Mouse (Mus musculus) forebrain, embryonic 15.5 days (tissue): Measurements from ENCODE around the gene Acy3. TPM values are rescaled to one million over a fixed set of nuclear protein-coding genes. Genes with fewer than 3 reads are reported as not detected.

Experiments
- ATAC-seq: fragments of 200-750 bp; cut with Nextera tagmentation; replicated peaks from 2 replicates; pipeline ENCODE4 v1.8.0; 2017; ENCODE audit warnings: mild to moderate bottlenecking, moderate TSS enrichment, moderate library complexity
- H3K27ac ChIP-seq: fragments of 300-500 bp; sonication (generic); replicated peaks from 2 replicates; pipeline ENCODE4 v1.5.1; 2015; ENCODE audit warnings: mild to moderate bottlenecking, inconsistent platforms
- H3K27me3 ChIP-seq: fragments of 300-500 bp; sonication (generic); 2 replicates; pipeline ENCODE4 v1.6.1; 2015; ENCODE audit warnings: inconsistent platforms
- H3K36me3 ChIP-seq: fragments of 300-500 bp; sonication (generic); 2 replicates; pipeline ENCODE4 v1.6.1; 2015; ENCODE audit warnings: mild to moderate bottlenecking, inconsistent platforms
- H3K4me1 ChIP-seq: fragments of 300-500 bp; sonication (generic); 2 replicates; pipeline ENCODE4 v1.6.1; 2015; ENCODE audit warnings: inconsistent platforms
- H3K4me2 ChIP-seq: fragments of 300-500 bp; sonication (generic); replicated peaks from 2 replicates; pipeline ENCODE4 v1.6.1; 2015; ENCODE audit warnings: mild to moderate bottlenecking, inconsistent platforms
- H3K4me3 ChIP-seq: fragments of 300-500 bp; sonication (generic); 2 replicates; pipeline ENCODE4 v1.5.1; 2015; ENCODE audit warnings: mild to moderate bottlenecking, inconsistent platforms
- H3K9ac ChIP-seq: fragments of 300-500 bp; sonication (generic); replicated peaks from 2 replicates; pipeline ENCODE4 v1.6.1; 2015; ENCODE audit warnings: mild to moderate bottlenecking, inconsistent platforms
- H3K9me3 ChIP-seq: fragments of 300-500 bp; sonication (generic); 2 replicates; pipeline ENCODE4 v1.6.1; 2016; ENCODE audit warnings: inconsistent platforms
- WGBS: fragments of 180-500 bp; shearing (Covaris S2); methylation state at CpG from one replicate; pipeline ENCODE4 v1.1.7; 2015; ENCODE audit warnings: mixed read lengths; 5-methylcytosine and 5-hydroxymethylcytosine counted together
- polyA plus RNA-seq: library from polyadenylated mRNA; unstranded; fragments of >200 nt; fragmentation: Nextera tagmentation; extraction: Ambion mirVana; gene quantifications from 2 replicates; pipeline ENCODE4 v1.2.1, GENCODE M21; 2015

Gene Acy3
- polyA plus RNA-seq, 1 experiment from 2014 or later = 1.3 TPM

- Histone ChIP-seq H3K27me3 (no peaks in the 10 kb centered on the region), H3K9me3 (no peaks in the 10 kb centered on the region), H3K4me1 (peaks cover 17% of the 10 kb centered on the region), H3K36me3 (peaks cover 38% of the 10 kb centered on the region), H3K4me3 (no peak overlapping the region), H3K9ac (no peak overlapping the region), H3K27ac (no peak overlapping the region), H3K4me2 (no peak overlapping the region)
- 91% methylated on average over 5 of the region's 5 CpGs for WGBS
- ATAC-seq = no peak
Observed at GRCm38 (mm10) chr19:4011086-4011485, 24.7 kb downstream of the Acy3 start.

DNA sequence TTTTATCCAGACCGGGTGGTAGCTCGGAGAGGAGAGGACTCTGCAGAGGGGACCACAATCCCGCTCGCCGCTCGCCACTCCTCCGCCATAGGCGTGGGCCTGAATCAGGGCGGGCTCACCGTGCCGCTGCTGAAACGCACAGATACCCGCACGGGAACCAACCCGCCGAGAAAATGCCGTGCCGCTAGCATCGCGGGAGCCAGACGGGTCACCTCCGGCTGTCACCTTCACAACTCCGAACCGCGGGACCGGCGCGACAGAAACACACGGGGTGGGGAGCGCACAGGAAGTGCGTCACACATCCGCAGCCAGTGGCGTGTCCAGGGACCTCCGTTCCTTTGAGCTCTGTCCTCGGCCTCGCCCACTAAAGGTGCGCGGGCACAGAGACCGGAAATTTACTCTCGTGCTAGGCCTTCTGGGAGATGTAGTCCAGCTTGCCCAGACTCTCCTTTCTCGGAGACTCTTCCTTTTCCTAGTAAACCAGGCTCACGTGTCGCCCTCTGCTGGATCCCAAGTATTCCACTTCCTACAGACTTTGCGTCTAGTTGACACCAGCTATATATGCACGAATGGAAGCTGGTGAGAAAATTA lies 26.2 kb downstream of the Acy3 start, which contains the start of gene Ndufv1:
Ndufv1 (minus strand) TSS at position 375 of the 591 bp plus-strand sequence.
- H3K9me3 ChIP-seq = no peaks in the 10 kb centered on the region
- peak; percentile 100 for ATAC-seq
- H3K27ac ChIP-seq = peak within 1 kb of the TSS; percentile 73
- peaks cover 24% of the 10 kb centered on the region for H3K36me3 ChIP-seq
- H3K27me3 ChIP-seq = no peaks in the 10 kb centered on the region
- H3K9ac ChIP-seq = peak within 1 kb of the TSS; percentile 79
- peaks cover 17% of the 10 kb centered on the region for H3K4me1 ChIP-seq
- H3K4me3 ChIP-seq = peak within 1 kb of the TSS; percentile 89
- H3K4me2 ChIP-seq = peak within 1 kb of the TSS; percentile 57
- WGBS = under 1% methylated on average over 45 of the region's 45 CpGs

DNA sequence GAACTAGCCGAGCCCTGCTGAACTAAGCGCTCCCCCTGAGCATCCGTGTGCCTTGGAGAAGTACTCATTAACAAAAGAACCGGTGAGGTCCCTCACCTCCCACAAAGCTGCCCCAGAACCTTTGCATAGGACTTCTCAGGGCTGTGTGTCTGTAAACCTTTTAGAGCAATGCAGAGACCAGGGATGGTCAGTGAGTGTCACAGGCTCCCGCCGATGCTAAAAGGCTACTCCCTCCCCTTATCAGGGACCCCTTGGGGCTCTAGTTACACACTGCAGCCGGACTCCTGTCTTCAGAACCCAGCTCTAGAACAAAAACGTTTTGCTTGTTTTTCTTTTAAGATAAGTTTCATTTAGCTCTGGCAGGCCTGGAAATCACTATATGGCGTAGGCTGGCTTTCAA lies 26.7 kb downstream of the Acy3 start:
- Histone ChIP-seq H3K4me1 (peaks cover 17% of the 10 kb centered on the region), H3K4me2 (peak overlapping the region; percentile 37), H3K27me3 (no peaks in the 10 kb centered on the region), H3K9ac (no peak overlapping the region), H3K4me3 (peak overlapping the region; percentile 89), H3K9me3 (no peaks in the 10 kb centered on the region), H3K27ac (no peak overlapping the region), H3K36me3 (peaks cover 18% of the 10 kb centered on the region)
- WGBS = 23% methylated on average over 9 of the region's 9 CpGs
- ATAC-seq = peak; percentile 53; the same call in 1 of the 2 replicates

DNA sequence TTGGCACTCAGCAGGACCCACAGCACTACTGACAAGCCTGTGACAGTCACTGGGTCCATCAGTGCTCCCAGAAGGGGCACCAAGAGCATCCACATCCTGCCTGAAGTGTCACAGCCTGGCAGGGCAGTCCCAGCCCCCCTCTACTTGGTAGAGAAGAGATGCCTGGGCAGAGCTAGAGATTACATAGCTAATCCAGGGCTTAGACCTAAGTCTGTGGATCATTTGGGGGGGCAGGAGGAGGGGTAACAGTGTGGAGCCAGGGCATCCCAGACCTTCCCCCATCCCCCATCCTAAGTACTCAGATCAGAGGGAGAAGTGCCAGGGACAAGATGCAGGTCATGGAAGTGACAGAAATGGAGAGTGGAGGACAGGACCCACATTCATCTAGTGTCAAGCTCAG lies 28.4 kb downstream of the Acy3 start:
- Histone ChIP-seq H3K36me3 (peaks cover 6% of the 10 kb centered on the region), H3K4me2 (no peak overlapping the region), H3K27ac (no peak overlapping the region), H3K9me3 (no peaks in the 10 kb centered on the region), H3K27me3 (no peaks in the 10 kb centered on the region), H3K4me1 (peaks cover 17% of the 10 kb centered on the region), H3K9ac (no peak overlapping the region), H3K4me3 (no peak overlapping the region)
- ATAC-seq = no peak

GRCm38 (mm10) chr19:4015635-4016034 lies 29.3 kb downstream of the Acy3 start:
- no peaks in the 10 kb centered on the region for H3K27me3 ChIP-seq
- H3K4me1 ChIP-seq = peaks cover 17% of the 10 kb centered on the region
- no peak for ATAC-seq
- H3K4me2 ChIP-seq = no peak overlapping the region
- 67% methylated on average over 5 of the region's 5 CpGs for WGBS
- no peaks in the 10 kb centered on the region for H3K36me3 ChIP-seq
- H3K9me3 ChIP-seq = no peaks in the 10 kb centered on the region
- H3K4me3 ChIP-seq = no peak overlapping the region
- no peak overlapping the region for H3K9ac ChIP-seq
- no peak overlapping the region for H3K27ac ChIP-seq

GRCm38 (mm10) chr19:4017921-4018587 lies 31.7 kb downstream of the Acy3 start:
- Histone ChIP-seq H3K4me3 (no peak overlapping the region), H3K27me3 (no peaks in the 10 kb centered on the region), H3K27ac (no peak overlapping the region), H3K4me2 (no peak overlapping the region), H3K4me1 (0 out of 2 replicates have a peak, but pooled peaks cover under 1% of the 10 kb centered on the region), H3K9me3 (no peaks in the 10 kb centered on the region), H3K36me3 (no peaks in the 10 kb centered on the region), H3K9ac (no peak overlapping the region)
- ATAC-seq = no peak
- 61% methylated on average over 10 of the region's 10 CpGs for WGBS

GRCm38 (mm10) chr19:4018743-4019583 lies 32.6 kb downstream of the Acy3 start:
- no peaks in the 10 kb centered on the region for H3K4me1 ChIP-seq
- no peak overlapping the region for H3K4me2 ChIP-seq
- H3K27me3 ChIP-seq = no peaks in the 10 kb centered on the region
- H3K27ac ChIP-seq = no peak overlapping the region
- no peak overlapping the region for H3K4me3 ChIP-seq
- H3K36me3 ChIP-seq = no peaks in the 10 kb centered on the region
- WGBS = 26% methylated on average over 18 of the region's 18 CpGs
- H3K9ac ChIP-seq = no peak overlapping the region
- no peaks in the 10 kb centered on the region for H3K9me3 ChIP-seq
- ATAC-seq = peak; percentile 55

DNA sequence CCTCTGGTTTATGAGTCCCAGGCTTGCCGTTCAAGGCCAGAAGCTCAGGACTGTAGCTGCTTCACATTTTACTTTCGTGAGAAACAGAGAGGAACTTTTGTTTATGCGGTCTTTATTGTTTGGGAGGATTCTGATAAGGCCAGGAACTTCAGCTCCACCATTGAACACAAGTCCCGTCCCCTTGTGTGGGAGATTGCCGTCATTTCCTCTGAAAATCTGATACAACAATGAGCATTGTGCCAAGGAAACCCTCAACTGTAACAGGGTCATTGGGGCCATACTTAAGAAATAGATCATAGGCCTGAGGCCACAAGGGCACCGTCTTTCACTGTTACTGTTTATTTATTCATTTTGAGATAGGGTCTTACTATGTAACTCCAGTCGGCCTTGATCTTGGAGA lies 36.8 kb downstream of the Acy3 start:
- Histone ChIP-seq H3K9ac (no peak overlapping the region), H3K27ac (no peak overlapping the region), H3K4me2 (no peak overlapping the region), H3K4me1 (no peaks in the 10 kb centered on the region), H3K36me3 (no peaks in the 10 kb centered on the region), H3K4me3 (no peak overlapping the region), H3K27me3 (no peaks in the 10 kb centered on the region), H3K9me3 (no peaks in the 10 kb centered on the region)
- 78% methylated on average over 7 of the region's 7 CpGs for WGBS
- ATAC-seq = no peak

DNA sequence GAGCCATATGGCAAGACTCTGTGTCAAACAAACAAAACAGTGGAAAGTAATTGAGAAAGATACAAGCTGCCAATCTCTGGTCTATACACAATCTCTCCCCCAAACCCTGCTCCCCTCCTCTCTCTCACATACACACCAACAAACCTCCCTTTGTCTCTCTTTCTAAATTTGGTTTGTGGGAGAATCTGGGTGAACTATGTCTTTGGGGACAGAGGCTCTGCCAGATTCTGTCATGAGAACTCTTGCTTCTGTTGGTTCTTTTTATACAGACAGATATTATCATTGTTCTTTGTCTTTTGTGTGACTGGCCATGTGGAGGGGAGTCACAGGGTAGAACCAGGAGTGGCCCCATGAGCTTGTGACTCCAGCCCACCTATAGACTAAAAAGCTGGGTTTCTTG lies 41.2 kb downstream of the Acy3 start:
- H3K4me2 ChIP-seq = no peak overlapping the region
- H3K27ac ChIP-seq = no peak overlapping the region
- H3K36me3 ChIP-seq = no peaks in the 10 kb centered on the region
- no peaks in the 10 kb centered on the region for H3K27me3 ChIP-seq
- no peaks in the 10 kb centered on the region for H3K4me1 ChIP-seq
- no peaks in the 10 kb centered on the region for H3K9me3 ChIP-seq
- H3K9ac ChIP-seq = no peak overlapping the region
- ATAC-seq = no peak
- no peak overlapping the region for H3K4me3 ChIP-seq

GRCm38 (mm10) chr19:4032668-4033067 lies 46.3 kb downstream of the Acy3 start:
- Histone ChIP-seq H3K4me1 (peaks cover 10% of the 10 kb centered on the region), H3K9me3 (no peaks in the 10 kb centered on the region), H3K4me3 (no peak overlapping the region), H3K36me3 (no peaks in the 10 kb centered on the region), H3K27me3 (no peaks in the 10 kb centered on the region), H3K9ac (no peak overlapping the region), H3K4me2 (no peak overlapping the region), H3K27ac (no peak overlapping the region)
- ATAC-seq = no peak
- WGBS = 60% methylated on average over 7 of the region's 7 CpGs

- H3K27me3 ChIP-seq = no peaks in the 10 kb centered on the region
- no peaks in the 10 kb centered on the region for H3K36me3 ChIP-seq
- WGBS = 87% methylated on average over 3 of the region's 3 CpGs
- no peak overlapping the region for H3K27ac ChIP-seq
- H3K4me1 ChIP-seq = peaks cover 15% of the 10 kb centered on the region
- no peak overlapping the region for H3K4me3 ChIP-seq
- no peak overlapping the region for H3K4me2 ChIP-seq
- ATAC-seq = no peak
- H3K9me3 ChIP-seq = no peaks in the 10 kb centered on the region
- H3K9ac ChIP-seq = no peak overlapping the region
Observed at GRCm38 (mm10) chr19:4033298-4033697, 46.9 kb downstream of the Acy3 start.

DNA sequence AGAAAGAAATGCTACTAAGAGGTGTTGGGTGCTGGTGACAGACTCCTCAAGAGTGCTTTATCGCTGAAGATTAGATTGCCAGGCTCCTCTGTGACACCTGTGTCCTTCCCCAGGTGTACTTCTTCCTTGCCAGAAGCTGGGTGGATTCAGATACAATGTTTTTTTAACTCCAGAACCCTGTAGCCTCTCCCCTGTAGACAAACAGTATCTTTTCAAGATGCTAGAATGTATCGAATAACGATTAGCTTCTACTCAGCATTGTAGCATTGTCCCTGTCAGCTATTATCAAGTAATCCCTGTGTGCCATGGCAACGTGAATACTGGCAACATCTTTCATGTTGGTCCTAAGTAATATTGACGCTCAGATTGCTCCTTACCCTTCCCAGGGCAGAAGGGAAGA lies 47.4 kb downstream of the Acy3 start:
- Histone ChIP-seq H3K27me3 (no peaks in the 10 kb centered on the region), H3K36me3 (no peaks in the 10 kb centered on the region), H3K9me3 (no peaks in the 10 kb centered on the region), H3K9ac (no peak overlapping the region), H3K27ac (no peak overlapping the region), H3K4me3 (no peak overlapping the region), H3K4me1 (peaks cover 17% of the 10 kb centered on the region), H3K4me2 (no peak overlapping the region)
- 51% methylated on average over 5 of the region's 5 CpGs for WGBS
- no peak for ATAC-seq
